Mouse (Mus musculus): ENCODE measurements around the gene Rnf10. TPM values are rescaled to one million over a fixed set of nuclear protein-coding genes. Genes with fewer than 3 reads are reported as not detected.

Rnf10 gene
- polyA plus RNA-seq, 1 experiment from 2014 or later, result 184 TPM

- Histone ChIP-seq H3K27me3 (peaks cover 15% of the 10 kb centered on the region), H3K4me1 (no peaks in the 10 kb centered on the region), H3K4me3 (no peak overlapping the region), H3K9ac (no peak overlapping the region), H3K36me3 (no peaks in the 10 kb centered on the region), H3K4me2 (replicated peaks) (peak overlapping the region; percentile 21; the same call in 1 of the 2 replicates), H3K9me3 (no peaks in the 10 kb centered on the region), H3K27ac (no peak overlapping the region)
- 48% methylated on average over 15 of the region's 15 CpGs for WGBS
- ATAC-seq (ENCODE audit: insufficient number of reproducible peaks, insufficient read depth, low FRiP score, low TSS enrichment), result no peak
These were observed 41.7 kb downstream of the Rnf10 start for GRCm38 (mm10) chr5:115230830-115231551.

- no peak overlapping the region for H3K4me2 ChIP-seq (replicated peaks)
- no peak overlapping the region for H3K27ac ChIP-seq
- no peaks in the 10 kb centered on the region for H3K9me3 ChIP-seq
- no peaks in the 10 kb centered on the region for H3K27me3 ChIP-seq
- no peak overlapping the region for H3K9ac ChIP-seq
- H3K4me1 ChIP-seq, result peaks cover 18% of the 10 kb centered on the region
- no peaks in the 10 kb centered on the region for H3K36me3 ChIP-seq
- ATAC-seq (ENCODE audit: insufficient number of reproducible peaks, insufficient read depth, low FRiP score, low TSS enrichment), result no peak
- 74% methylated on average over 3 of the region's 3 CpGs for WGBS
- H3K4me3 ChIP-seq, result no peak overlapping the region
These were observed 50.2 kb downstream of the Rnf10 start for GRCm38 (mm10) chr5:115222485-115222884.

GRCm38 (mm10) chr5:115220931-115221640, 51.6 kb downstream of the Rnf10 start:
- Histone ChIP-seq H3K4me1 (peaks cover 18% of the 10 kb centered on the region), H3K9me3 (no peaks in the 10 kb centered on the region), H3K4me3 (0 out of 2 replicates have a peak overlapping the region, but pooled peaks have one; percentile 4), H3K9ac (no peak overlapping the region), H3K27me3 (peaks cover under 1% of the 10 kb centered on the region), H3K4me2 (replicated peaks) (no peak overlapping the region; the same call in 1 of the 2 replicates), H3K27ac (no peak overlapping the region), H3K36me3 (no peaks in the 10 kb centered on the region)
- 30% methylated on average over 13 of the region's 13 CpGs for WGBS
- ATAC-seq (ENCODE audit: insufficient number of reproducible peaks, insufficient read depth, low FRiP score, low TSS enrichment), result no peak

GRCm38 (mm10) chr5:115217998-115218397, 54.7 kb downstream of the Rnf10 start:
- H3K9me3 ChIP-seq, result no peaks in the 10 kb centered on the region
- H3K4me3 ChIP-seq, result no peak overlapping the region
- no peak overlapping the region for H3K9ac ChIP-seq
- peaks cover 16% of the 10 kb centered on the region for H3K4me1 ChIP-seq
- ATAC-seq (ENCODE audit: insufficient number of reproducible peaks, insufficient read depth, low FRiP score, low TSS enrichment), result no peak
- no peak overlapping the region for H3K4me2 ChIP-seq (replicated peaks)
- H3K36me3 ChIP-seq, result no peaks in the 10 kb centered on the region
- peaks cover 7% of the 10 kb centered on the region for H3K27me3 ChIP-seq
- 92% methylated on average over 12 of the region's 12 CpGs for WGBS
- no peak overlapping the region for H3K27ac ChIP-seq

GRCm38 (mm10) chr5:115215273-115216185, 57.2 kb downstream of the Rnf10 start:
- H3K27me3 ChIP-seq, result peaks cover 7% of the 10 kb centered on the region
- WGBS, result 13% methylated on average over 27 of the region's 27 CpGs
- no peaks in the 10 kb centered on the region for H3K9me3 ChIP-seq
- H3K4me2 ChIP-seq (replicated peaks), result peak overlapping the region; percentile 61
- H3K4me3 ChIP-seq, result peak overlapping the region; percentile 37
- H3K9ac ChIP-seq, result peak overlapping the region; percentile 51; the same call in 1 of the 2 replicates
- no peak overlapping the region for H3K27ac ChIP-seq
- peaks cover 9% of the 10 kb centered on the region for H3K4me1 ChIP-seq
- ATAC-seq (ENCODE audit: insufficient number of reproducible peaks, insufficient read depth, low FRiP score, low TSS enrichment), result no peak
- H3K36me3 ChIP-seq, result no peaks in the 10 kb centered on the region

- Histone ChIP-seq H3K4me2 (replicated peaks) (peak overlapping the region; percentile 61), H3K4me3 (peak overlapping the region; percentile 37), H3K27me3 (peaks cover 7% of the 10 kb centered on the region), H3K9me3 (no peaks in the 10 kb centered on the region), H3K4me1 (peaks cover 9% of the 10 kb centered on the region), H3K27ac (no peak overlapping the region), H3K36me3 (no peaks in the 10 kb centered on the region), H3K9ac (peak overlapping the region; percentile 61)
- WGBS, result under 1% methylated on average over 17 of the region's 17 CpGs
- ATAC-seq (ENCODE audit: insufficient number of reproducible peaks, insufficient read depth, low FRiP score, low TSS enrichment), result 0 out of 2 replicates have a peak, but pooled peaks have one; percentile 30
These were observed 57.8 kb downstream of the Rnf10 start for GRCm38 (mm10) chr5:115214864-115215263.

- Histone ChIP-seq H3K4me3 (no peak overlapping the region), H3K9me3 (no peaks in the 10 kb centered on the region), H3K9ac (no peak overlapping the region), H3K27me3 (peaks cover 7% of the 10 kb centered on the region), H3K27ac (no peak overlapping the region), H3K36me3 (no peaks in the 10 kb centered on the region), H3K4me1 (peaks cover 13% of the 10 kb centered on the region), H3K4me2 (replicated peaks) (no peak overlapping the region)
- no peak for ATAC-seq (ENCODE audit: insufficient number of reproducible peaks, insufficient read depth, low FRiP score, low TSS enrichment)
- WGBS, result 60% methylated on average over 4 of the region's 4 CpGs
These were observed 59.8 kb downstream of the Rnf10 start for GRCm38 (mm10) chr5:115212861-115213260.

- no peak for ATAC-seq (ENCODE audit: insufficient number of reproducible peaks, insufficient read depth, low FRiP score, low TSS enrichment)
- Histone ChIP-seq H3K4me1 (peaks cover 13% of the 10 kb centered on the region), H3K4me2 (replicated peaks) (no peak overlapping the region), H3K36me3 (no peaks in the 10 kb centered on the region), H3K4me3 (no peak overlapping the region), H3K9ac (no peak overlapping the region), H3K27ac (no peak overlapping the region), H3K9me3 (no peaks in the 10 kb centered on the region), H3K27me3 (peaks cover 7% of the 10 kb centered on the region)
- WGBS, result 76% methylated on average over 9 of the region's 9 CpGs
These were observed 60.2 kb downstream of the Rnf10 start for GRCm38 (mm10) chr5:115212451-115212850.

GRCm38 (mm10) chr5:115210380-115210779, 62.3 kb downstream of the Rnf10 start:
- H3K4me1 ChIP-seq, result peaks cover 6% of the 10 kb centered on the region
- H3K27me3 ChIP-seq, result peaks cover 3% of the 10 kb centered on the region; the same call in 1 of the 2 replicates
- no peaks in the 10 kb centered on the region for H3K36me3 ChIP-seq
- WGBS, result 11% methylated on average over 1 of the region's 1 CpGs
- no peak overlapping the region for H3K4me2 ChIP-seq (replicated peaks)
- no peak overlapping the region for H3K9ac ChIP-seq
- ATAC-seq (ENCODE audit: insufficient number of reproducible peaks, insufficient read depth, low FRiP score, low TSS enrichment), result no peak
- H3K27ac ChIP-seq, result no peak overlapping the region
- H3K4me3 ChIP-seq, result no peak overlapping the region
- no peaks in the 10 kb centered on the region for H3K9me3 ChIP-seq

GRCm38 (mm10) chr5:115208601-115209000, 64.1 kb downstream of the Rnf10 start:
- ATAC-seq (ENCODE audit: insufficient number of reproducible peaks, insufficient read depth, low FRiP score, low TSS enrichment), result no peak
- WGBS, result 63% methylated on average over 5 of the region's 5 CpGs
- no peaks in the 10 kb centered on the region for H3K36me3 ChIP-seq
- H3K9ac ChIP-seq, result no peak overlapping the region
- peaks cover 15% of the 10 kb centered on the region for H3K4me1 ChIP-seq
- no peak overlapping the region for H3K27ac ChIP-seq
- no peaks in the 10 kb centered on the region for H3K9me3 ChIP-seq
- no peak overlapping the region for H3K4me2 ChIP-seq (replicated peaks)
- peaks cover 7% of the 10 kb centered on the region; the same call in 1 of the 2 replicates for H3K27me3 ChIP-seq
- no peak overlapping the region for H3K4me3 ChIP-seq

- Histone ChIP-seq H3K9me3 (no peaks in the 10 kb centered on the region), H3K27me3 (peaks cover 7% of the 10 kb centered on the region; the same call in 1 of the 2 replicates), H3K4me1 (peaks cover 17% of the 10 kb centered on the region), H3K9ac (no peak overlapping the region), H3K4me2 (replicated peaks) (0 out of 2 replicates have a peak overlapping the region, but pooled peaks have one; percentile 3), H3K36me3 (no peaks in the 10 kb centered on the region), H3K27ac (no peak overlapping the region), H3K4me3 (no peak overlapping the region)
- no peak for ATAC-seq (ENCODE audit: insufficient number of reproducible peaks, insufficient read depth, low FRiP score, low TSS enrichment)
- WGBS, result 12% methylated on average over 11 of the region's 16 CpGs
These were observed 64.8 kb downstream of the Rnf10 start for GRCm38 (mm10) chr5:115207892-115208291.

All from embryonic facial prominence, embryonic 12.5 days (tissue).